Mouse (Mus musculus) hindbrain, embryonic 14.5 days (tissue): ENCODE measurements around the gene Ralgps1. TPM values are rescaled to one million over a fixed set of nuclear protein-coding genes. Genes with fewer than 3 reads are reported as not detected.

Experiments used
- ATAC-seq: fragments of 200-750 bp; cut with Nextera tagmentation; 2 replicates; pipeline ENCODE4 v1.8.0; 2017; ENCODE audit warnings: moderate number of reproducible peaks, mild to moderate bottlenecking, moderate TSS enrichment, moderate library complexity; ENCODE audit not compliant: low FRiP score
- DNase-seq: peaks from one replicate; pipeline ENCODE4 v3.0.0-alpha.2; 2015; ENCODE audit warnings: low spot score
- H3K27ac ChIP-seq: fragments of 300-500 bp; sonication (generic); 2 replicates; pipeline ENCODE4 v1.5.1; 2014; ENCODE audit warnings: mild to moderate bottlenecking, moderate library complexity
- H3K27me3 ChIP-seq: fragments of 300-500 bp; sonication (generic); 2 replicates; pipeline ENCODE4 v1.6.1; 2014; ENCODE audit warnings: mild to moderate bottlenecking, low read length, mixed read lengths; ENCODE audit not compliant: control insufficient read depth, insufficient read depth
- H3K36me3 ChIP-seq: fragments of 300-500 bp; sonication (generic); replicated peaks from 2 replicates; pipeline ENCODE4 v1.6.1; 2014; ENCODE audit not compliant: control insufficient read depth, insufficient read depth
- H3K4me1 ChIP-seq: fragments of 300-500 bp; sonication (generic); replicated peaks from 2 replicates; pipeline ENCODE4 v1.6.1; 2014; ENCODE audit warnings: antibody characterized with exemption, low read length, mixed read lengths; ENCODE audit not compliant: control insufficient read depth, insufficient read depth
- H3K4me2 ChIP-seq: fragments of 300-500 bp; sonication (generic); replicated peaks from 2 replicates; pipeline ENCODE4 v1.6.1; 2014; ENCODE audit warnings: mild to moderate bottlenecking, moderate library complexity
- H3K4me3 ChIP-seq: fragments of 300-500 bp; sonication (generic); replicated peaks from 2 replicates; pipeline ENCODE4 v1.5.1; 2014; ENCODE audit warnings: mild to moderate bottlenecking, low read length
- H3K9ac ChIP-seq: fragments of 300-500 bp; sonication (generic); 2 replicates; pipeline ENCODE4 v1.6.1; 2014
- H3K9me3 ChIP-seq: fragments of 300-500 bp; sonication (generic); 2 replicates; pipeline ENCODE4 v1.6.1; 2016; ENCODE audit warnings: low read length; ENCODE audit not compliant: control insufficient read depth
- WGBS: fragments of 180-500 bp; shearing (Covaris S2); extraction: QIAGEN DNeasy Blood & Tissue Kit; methylation state at CpG from one replicate; pipeline ENCODE4 v1.1.7; 2014; 5-methylcytosine and 5-hydroxymethylcytosine counted together
- polyA plus RNA-seq: library from polyadenylated mRNA; unstranded; fragments of >200 nt; fragmentation: Nextera tagmentation; extraction: Ambion mirVana; gene quantifications from 2 replicates; pipeline ENCODE4 v1.2.1, GENCODE M21; 2014

Gene Ralgps1
- polyA plus RNA-seq, 1 experiment from 2014 or later, result 57.0 TPM

- DNase-seq (no peak), ATAC-seq (no peak)
- H3K9me3 ChIP-seq, result no peaks in the 10 kb centered on the region
- no peak overlapping the region for H3K4me2 ChIP-seq
- 60% methylated on average over 5 of the region's 5 CpGs for WGBS
- H3K4me3 ChIP-seq, result no peak overlapping the region
- no peaks in the 10 kb centered on the region for H3K4me1 ChIP-seq
- no peak overlapping the region for H3K27ac ChIP-seq
- no peak overlapping the region for H3K9ac ChIP-seq
- H3K27me3 ChIP-seq, result no peaks in the 10 kb centered on the region
- no peaks in the 10 kb centered on the region for H3K36me3 ChIP-seq
Observed at GRCm38 (mm10) chr2:33233856-33234255, 137.4 kb downstream of the Ralgps1 start.

GRCm38 (mm10) chr2:33232782-33233570 is 138.3 kb downstream of the Ralgps1 start:
- H3K4me1 ChIP-seq, result no peaks in the 10 kb centered on the region
- WGBS, result 76% methylated on average over 6 of the region's 6 CpGs
- H3K27ac ChIP-seq, result no peak overlapping the region
- H3K9me3 ChIP-seq, result no peaks in the 10 kb centered on the region
- no peaks in the 10 kb centered on the region for H3K36me3 ChIP-seq
- ATAC-seq (no peak), DNase-seq (no peak)
- no peak overlapping the region for H3K9ac ChIP-seq
- H3K4me3 ChIP-seq, result no peak overlapping the region
- no peak overlapping the region for H3K4me2 ChIP-seq
- H3K27me3 ChIP-seq, result no peaks in the 10 kb centered on the region

GRCm38 (mm10) chr2:33231788-33232187 is 139.5 kb downstream of the Ralgps1 start:
- 61% methylated on average over 2 of the region's 2 CpGs for whole genome bisulfite sequencing
- Histone ChIP-seq H3K27me3 (no peaks in the 10 kb centered on the region), H3K36me3 (no peaks in the 10 kb centered on the region), H3K27ac (no peak overlapping the region), H3K9me3 (no peaks in the 10 kb centered on the region), H3K4me1 (no peaks in the 10 kb centered on the region), H3K4me3 (no peak overlapping the region), H3K4me2 (no peak overlapping the region), H3K9ac (no peak overlapping the region)
- DNase-seq (no peak), ATAC-seq (no peak)

- ATAC-seq, result no peak
- no peak overlapping the region for H3K9ac ChIP-seq
- H3K4me2 ChIP-seq, result no peak overlapping the region
- no peak overlapping the region for H3K27ac ChIP-seq
- no peak for DNase-seq
- no peaks in the 10 kb centered on the region for H3K36me3 ChIP-seq
- 86% methylated on average over 10 of the region's 10 CpGs for WGBS
- H3K9me3 ChIP-seq, result no peaks in the 10 kb centered on the region
- H3K4me1 ChIP-seq, result no peaks in the 10 kb centered on the region
- no peak overlapping the region for H3K4me3 ChIP-seq
- no peaks in the 10 kb centered on the region for H3K27me3 ChIP-seq
Observed at GRCm38 (mm10) chr2:33230701-33231100, 140.6 kb downstream of the Ralgps1 start.

GRCm38 (mm10) chr2:33228551-33228950 is 142.7 kb downstream of the Ralgps1 start:
- H3K27ac ChIP-seq, result no peak overlapping the region
- WGBS, result 98% methylated on average over 15 of the region's 15 CpGs
- no peak overlapping the region for H3K4me3 ChIP-seq
- H3K4me1 ChIP-seq, result no peaks in the 10 kb centered on the region
- no peak overlapping the region for H3K9ac ChIP-seq
- no peaks in the 10 kb centered on the region for H3K36me3 ChIP-seq
- DNase-seq, result no peak
- no peak overlapping the region for H3K4me2 ChIP-seq
- no peaks in the 10 kb centered on the region for H3K9me3 ChIP-seq
- no peaks in the 10 kb centered on the region for H3K27me3 ChIP-seq
- ATAC-seq, result no peak

GRCm38 (mm10) chr2:33228077-33228476 is 143.2 kb downstream of the Ralgps1 start:
- H3K4me1 ChIP-seq, result no peaks in the 10 kb centered on the region
- ATAC-seq, result no peak
- H3K9ac ChIP-seq, result no peak overlapping the region
- 93% methylated on average over 11 of the region's 11 CpGs for WGBS
- no peak for DNase-seq
- no peak overlapping the region for H3K4me2 ChIP-seq
- H3K4me3 ChIP-seq, result no peak overlapping the region
- no peaks in the 10 kb centered on the region for H3K36me3 ChIP-seq
- no peaks in the 10 kb centered on the region for H3K27me3 ChIP-seq
- H3K27ac ChIP-seq, result no peak overlapping the region
- H3K9me3 ChIP-seq, result no peaks in the 10 kb centered on the region

- Histone ChIP-seq H3K4me1 (no peaks in the 10 kb centered on the region), H3K36me3 (0 out of 2 replicates have a peak, but pooled peaks cover 4% of the 10 kb centered on the region), H3K9ac (no peak overlapping the region), H3K4me3 (no peak overlapping the region), H3K27ac (no peak overlapping the region), H3K9me3 (no peaks in the 10 kb centered on the region), H3K4me2 (no peak overlapping the region), H3K27me3 (no peaks in the 10 kb centered on the region)
- DNase-seq (no peak), ATAC-seq (no peak)
- 96% methylated on average over 7 of the region's 7 CpGs for WGBS
Observed at GRCm38 (mm10) chr2:33225921-33226320, 145.4 kb downstream of the Ralgps1 start.

- no peak overlapping the region for H3K9ac ChIP-seq
- H3K4me2 ChIP-seq, result no peak overlapping the region
- H3K27me3 ChIP-seq, result no peaks in the 10 kb centered on the region
- H3K4me1 ChIP-seq, result no peaks in the 10 kb centered on the region
- H3K4me3 ChIP-seq, result no peak overlapping the region
- DNase-seq, result no peak
- H3K36me3 ChIP-seq, result 0 out of 2 replicates have a peak, but pooled peaks cover 4% of the 10 kb centered on the region
- no peaks in the 10 kb centered on the region for H3K9me3 ChIP-seq
- H3K27ac ChIP-seq, result 0 out of 2 replicates have a peak overlapping the region, but pooled peaks have one; percentile 9
- WGBS, result 79% methylated on average over 10 of the region's 10 CpGs
- ATAC-seq, result no peak
Observed at GRCm38 (mm10) chr2:33223656-33224358, 147.5 kb downstream of the Ralgps1 start.

GRCm38 (mm10) chr2:33222480-33222879 is 148.8 kb downstream of the Ralgps1 start:
- peaks cover 1% of the 10 kb centered on the region; the same call in 1 of the 2 replicates for H3K4me1 ChIP-seq

More at GRCm38 (mm10) chr2:33222480-33222879, 148.8 kb downstream of the Ralgps1 start:
- H3K36me3 ChIP-seq, result 0 out of 2 replicates have a peak, but pooled peaks cover 4% of the 10 kb centered on the region
- WGBS, result 80% methylated on average over 6 of the region's 6 CpGs
- H3K4me2 ChIP-seq, result no peak overlapping the region
- no peak overlapping the region for H3K27ac ChIP-seq
- H3K4me3 ChIP-seq, result no peak overlapping the region
- H3K27me3 ChIP-seq, result no peaks in the 10 kb centered on the region
- no peak overlapping the region for H3K9ac ChIP-seq
- ATAC-seq, result no peak
- DNase-seq, result no peak
- H3K9me3 ChIP-seq, result no peaks in the 10 kb centered on the region
